Mouse (Mus musculus) cortical plate, adult 2 months (tissue): ENCODE data around the gene Cd160. TPM values are rescaled to one million over a fixed set of nuclear protein-coding genes. Genes with fewer than 3 reads are reported as not detected.

Experiments used
- H3K27ac ChIP-seq: fragments of 200-500 bp; 2 replicates; pipeline ENCODE4 v1.5.1; 2012; ENCODE audit warnings: low read length, control low read depth, inconsistent platforms; ENCODE audit not compliant: insufficient read depth
- H3K4me1 ChIP-seq: fragments of 200-500 bp; 2 replicates; pipeline ENCODE4 v1.6.1; 2011; ENCODE audit warnings: low read length; ENCODE audit not compliant: control insufficient read depth, insufficient read depth
- H3K4me3 ChIP-seq: fragments of 200-500 bp; 2 replicates; pipeline ENCODE4 v1.5.1; 2011; ENCODE audit warnings: mild to moderate bottlenecking, low read length, control low read depth; ENCODE audit not compliant: insufficient read depth
- CTCF ChIP-seq: fragments of 200-500 bp; IDR thresholded peaks from 2 replicates; pipeline ENCODE4 v1.5.1; 2011; ENCODE audit warnings: mild to moderate bottlenecking, control low read depth, low read length; ENCODE audit not compliant: insufficient read depth; ENCODE audit errors: extremely low read depth
- POLR2A ChIP-seq: fragments of 200-500 bp; IDR thresholded peaks from 2 replicates; pipeline ENCODE4 v1.6.1; 2011; ENCODE audit warnings: mild to moderate bottlenecking, low read length, control low read depth; ENCODE audit not compliant: insufficient read depth; ENCODE audit errors: extremely low read depth
- polyA plus RNA-seq: library from polyadenylated mRNA; depleted of rRNA; stranded (reverse); fragments of >200 nt; gene quantifications from 2 replicates; pipeline ENCODE4 v1.2.3, GENCODE M21; 2012; rRNA removed

Cd160 gene
- polyA plus RNA-seq: 0.06 TPM in 1 of 2 replicates, not detected in the other

DNA sequence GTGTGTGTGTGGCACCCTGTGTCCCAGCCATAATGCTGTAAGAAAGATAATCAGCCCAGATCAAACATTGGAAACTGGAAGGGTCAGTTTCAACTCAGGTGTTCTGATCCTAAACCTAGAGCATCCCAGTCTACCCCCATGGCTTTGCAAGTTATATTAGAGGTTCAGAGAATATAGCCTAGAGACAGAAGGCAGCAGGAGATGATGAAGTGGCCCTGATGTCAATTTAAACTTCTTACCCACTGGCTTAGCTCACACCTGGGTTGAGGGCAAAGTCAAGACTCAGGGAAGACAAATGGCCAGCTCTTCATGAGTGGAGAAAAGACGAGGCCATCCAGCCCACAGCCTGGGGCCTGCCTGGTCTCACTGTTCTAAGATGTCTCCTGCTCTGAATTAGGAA, at the start of gene Cd160, which contains the start of gene Pdzk1:
Cd160 (minus strand) TSS at position 368 of the 400 bp plus-strand sequence.
Pdzk1 (plus strand) TSS at position 301 of the 400 bp plus-strand sequence.
- TF ChIP-seq POLR2A: no peak
- no peak for TF ChIP-seq CTCF
- Histone ChIP-seq H3K4me3 (no peak within 1 kb of the TSS), H3K4me1 (no peaks in the 10 kb centered on the region), H3K27ac (no peak within 1 kb of the TSS)

DNA sequence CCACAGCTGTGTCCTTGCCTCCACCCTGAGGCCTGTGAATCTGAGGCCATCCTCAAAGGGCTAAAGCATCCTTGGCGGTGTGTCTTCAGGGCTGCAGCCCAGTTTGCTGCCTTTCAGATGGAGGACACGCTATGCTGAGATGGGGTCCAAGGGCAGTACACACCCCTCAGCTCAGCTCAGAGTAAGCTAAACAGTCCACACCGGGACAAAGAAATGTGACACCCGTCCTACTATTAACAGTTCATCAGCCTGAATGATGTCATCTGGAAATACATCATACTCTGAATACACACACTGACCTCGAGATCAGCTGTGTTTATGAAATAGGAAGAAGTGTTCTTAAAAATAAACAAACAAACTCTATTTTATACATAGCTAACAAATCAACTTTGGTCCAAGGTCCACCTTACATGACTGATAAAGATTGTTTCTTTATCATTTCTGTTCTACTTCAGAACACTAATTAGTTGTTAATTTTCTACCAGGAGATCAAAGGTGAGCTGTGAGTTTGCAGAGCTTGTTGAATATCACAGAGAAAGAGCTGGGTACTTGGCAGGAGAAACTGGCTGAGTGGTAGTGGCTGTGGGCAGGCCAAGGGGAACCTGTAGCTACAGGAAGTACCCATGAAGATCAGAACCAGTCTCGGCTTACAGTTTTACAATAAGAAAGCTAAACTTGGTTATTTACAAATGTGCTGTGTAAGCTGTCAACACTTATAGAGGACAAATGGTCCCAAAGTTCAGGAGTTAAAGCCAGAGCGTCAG, 45.8 kb upstream of the Cd160 start:
- TF ChIP-seq POLR2A (no peak), CTCF (no peak)
- Histone ChIP-seq H3K4me1 (no peaks in the 10 kb centered on the region; the same call in 1 of the 2 replicates), H3K27ac (no peak overlapping the region), H3K4me3 (no peak overlapping the region)

DNA sequence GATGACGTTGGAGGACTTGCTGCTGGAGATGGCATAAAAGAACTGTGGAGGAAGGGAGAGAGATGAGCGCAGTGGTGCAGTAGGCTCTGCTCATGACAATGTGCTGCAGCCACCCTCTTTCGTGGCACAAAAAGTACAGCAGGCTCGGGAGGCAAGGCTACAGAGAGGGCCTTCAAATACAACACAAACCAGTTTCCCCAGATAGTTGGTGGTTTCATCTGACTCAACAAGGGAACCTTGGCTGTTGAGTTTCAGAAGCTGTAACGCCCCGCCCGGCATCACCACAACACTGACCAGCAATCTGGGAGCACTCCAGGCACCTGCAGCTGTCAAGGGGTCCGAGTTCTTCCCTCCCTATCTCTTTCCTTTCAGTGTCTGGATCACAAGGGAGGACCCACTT, 43.4 kb upstream of the Cd160 start:
- Histone ChIP-seq H3K27ac (no peak overlapping the region), H3K4me1 (no peaks in the 10 kb centered on the region; the same call in 1 of the 2 replicates), H3K4me3 (no peak overlapping the region)
- TF ChIP-seq POLR2A (no peak), CTCF (no peak)

DNA sequence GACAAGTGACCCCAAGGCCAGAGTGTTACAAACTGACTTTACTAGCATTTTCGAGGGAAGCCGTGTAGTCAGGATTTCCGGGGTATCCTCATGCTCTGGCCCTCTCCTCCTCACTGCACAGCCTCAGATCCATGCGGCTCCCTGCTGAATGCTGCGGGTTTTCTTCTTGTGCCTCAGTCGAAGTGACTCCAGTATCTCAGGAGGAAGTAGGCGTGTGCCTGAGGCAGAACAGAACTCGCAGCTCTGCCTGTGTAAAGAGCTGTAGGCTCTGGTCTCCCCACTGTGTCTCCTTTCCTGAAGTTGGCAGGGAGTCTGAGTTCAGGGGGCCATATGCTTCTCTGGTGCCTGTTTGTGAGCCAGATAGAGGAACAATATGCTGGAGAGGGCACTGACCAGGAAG, 41.9 kb upstream of the Cd160 start:
- TF ChIP-seq CTCF (no peak), POLR2A (no peak)
- Histone ChIP-seq H3K27ac (no peak overlapping the region), H3K4me1 (no peaks in the 10 kb centered on the region; the same call in 1 of the 2 replicates), H3K4me3 (no peak overlapping the region)

DNA sequence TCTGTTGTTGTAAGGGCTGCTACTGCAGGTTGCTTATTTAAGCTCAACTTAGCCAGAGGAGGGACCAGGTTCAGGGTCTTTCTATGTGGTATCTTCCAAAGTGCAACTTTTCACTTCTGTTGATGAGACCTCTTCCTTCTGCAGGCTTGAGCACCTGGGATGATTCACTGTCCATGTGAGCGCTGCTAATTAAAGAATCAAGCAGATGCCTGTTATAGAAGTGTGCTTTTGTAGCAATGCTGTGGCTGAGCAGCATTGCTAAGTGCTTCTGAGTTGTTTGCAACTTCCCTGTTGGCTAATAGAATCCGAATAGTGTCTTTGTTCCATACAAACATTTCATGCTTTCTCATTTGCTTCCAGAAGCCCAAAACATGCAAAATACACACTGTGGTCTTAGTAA, 41.1 kb upstream of the Cd160 start:
- Histone ChIP-seq H3K4me3 (no peak overlapping the region), H3K27ac (no peak overlapping the region), H3K4me1 (no peaks in the 10 kb centered on the region; the same call in 1 of the 2 replicates)
- TF ChIP-seq POLR2A (no peak), CTCF (no peak)

DNA sequence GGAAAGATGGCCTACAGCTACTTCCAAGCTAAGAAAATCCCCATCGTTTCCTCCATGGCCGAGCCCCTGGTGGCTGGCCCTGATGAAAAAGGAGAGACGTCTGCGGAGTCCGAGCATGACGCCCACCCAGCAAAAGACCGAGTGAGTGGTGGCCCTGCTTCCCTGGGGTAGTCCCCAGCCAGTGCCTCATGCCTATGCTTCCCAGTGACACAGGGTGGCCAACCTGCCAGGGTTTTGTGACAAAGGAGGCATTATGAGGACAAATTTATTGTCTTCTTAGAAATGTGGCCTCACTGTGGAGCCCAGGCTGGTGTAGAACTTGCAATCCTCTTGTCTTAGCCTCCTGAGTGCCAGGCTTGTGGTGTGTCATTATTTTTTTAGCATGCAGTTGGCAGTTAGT, 39.9 kb upstream of the Cd160 start:
- TF ChIP-seq CTCF (no peak), POLR2A (no peak)
- H3K4me3 ChIP-seq: no peak overlapping the region
- no peak overlapping the region for H3K27ac ChIP-seq
- no peaks in the 10 kb centered on the region; the same call in 1 of the 2 replicates for H3K4me1 ChIP-seq

DNA sequence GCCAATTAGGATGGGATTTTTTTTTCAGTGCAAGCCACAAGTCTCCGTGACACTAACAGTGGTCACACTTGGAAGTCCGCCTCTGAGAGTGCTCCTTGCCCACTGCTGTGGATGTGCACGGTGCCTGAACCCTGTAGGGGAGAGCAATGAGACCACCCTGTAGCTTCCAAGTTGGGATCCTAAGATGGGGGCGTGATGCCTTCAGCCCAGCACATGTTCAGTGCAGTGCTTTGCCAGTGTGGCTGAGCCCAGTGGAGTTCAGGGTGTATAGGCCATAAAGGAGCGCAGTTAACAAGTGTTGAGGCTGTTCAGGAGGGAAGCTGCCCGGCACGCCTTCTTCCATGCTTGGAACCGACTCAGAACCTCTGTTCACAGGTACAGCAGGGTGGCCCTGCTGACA, 39.4 kb upstream of the Cd160 start:
- TF ChIP-seq CTCF: no peak
- TF ChIP-seq POLR2A: no peak
- H3K4me1 ChIP-seq: no peaks in the 10 kb centered on the region; the same call in 1 of the 2 replicates
- no peak overlapping the region for H3K27ac ChIP-seq
- H3K4me3 ChIP-seq: no peak overlapping the region

DNA sequence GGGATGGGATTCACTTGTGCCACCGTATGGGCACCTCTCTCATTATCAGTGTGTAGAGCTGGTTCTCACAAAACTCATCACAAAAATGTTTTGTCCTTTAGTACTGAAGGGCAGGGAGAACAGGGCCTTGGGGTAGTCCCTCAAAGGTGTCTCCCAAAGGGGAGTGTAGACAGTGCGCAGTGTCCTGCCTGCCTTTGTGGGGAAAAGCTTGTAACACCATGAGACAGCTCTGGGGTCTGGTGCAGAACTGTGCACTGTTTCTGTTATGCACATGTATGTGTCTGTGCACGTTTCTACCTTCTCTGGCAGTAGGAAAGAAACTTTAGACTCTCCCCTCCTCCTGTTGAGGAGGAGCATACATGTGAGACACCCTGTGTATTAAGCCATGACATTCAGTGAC, 38.7 kb upstream of the Cd160 start:
- TF ChIP-seq POLR2A: no peak
- TF ChIP-seq CTCF: no peak
- Histone ChIP-seq H3K27ac (no peak overlapping the region), H3K4me3 (no peak overlapping the region), H3K4me1 (no peaks in the 10 kb centered on the region; the same call in 1 of the 2 replicates)

DNA sequence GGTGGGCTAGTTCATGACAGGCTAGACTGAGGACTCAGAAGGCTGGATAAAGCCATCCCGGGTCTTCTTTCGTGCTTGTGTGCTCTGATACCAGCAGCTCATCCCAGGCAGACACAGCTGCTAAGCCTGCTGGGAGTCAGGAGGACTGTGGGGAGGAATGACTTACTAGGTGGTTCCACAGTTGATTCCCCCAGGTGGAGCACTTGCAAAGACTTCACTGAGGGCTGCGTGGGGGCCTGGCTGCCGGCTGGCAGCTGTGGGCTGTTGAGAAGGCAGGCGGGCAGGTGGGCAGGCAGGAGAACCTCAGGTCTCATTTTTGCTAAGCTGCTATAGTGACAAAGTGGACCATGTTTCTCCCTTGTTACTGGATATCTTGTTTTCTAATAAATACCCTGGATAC, 31.3 kb upstream of the Cd160 start:
- TF ChIP-seq POLR2A (no peak), CTCF (no peak)
- no peak overlapping the region for H3K4me3 ChIP-seq

DNA sequence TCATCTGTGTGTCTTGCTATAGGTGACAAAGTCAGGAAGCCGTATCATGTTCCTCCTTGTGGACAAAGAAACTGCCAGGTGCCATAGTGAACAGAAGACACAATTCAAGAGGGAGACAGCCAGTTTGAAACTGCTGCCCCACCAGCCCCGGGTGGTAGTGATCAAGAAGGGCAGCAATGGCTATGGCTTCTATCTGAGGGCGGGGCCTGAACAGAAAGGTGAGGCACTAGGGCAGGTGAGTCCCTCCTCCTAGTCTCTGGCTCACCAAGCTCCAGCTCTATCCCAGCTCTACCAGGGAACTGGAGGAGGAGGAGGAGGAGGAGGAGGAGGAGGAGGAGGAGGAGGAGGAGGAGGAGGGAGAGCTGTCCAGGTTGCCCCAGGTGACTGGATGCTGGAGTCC, 26.7 kb upstream of the Cd160 start:
- Histone ChIP-seq H3K4me3 (no peak overlapping the region), H3K4me1 (peaks cover 3% of the 10 kb centered on the region; the same call in 1 of the 2 replicates), H3K27ac (no peak overlapping the region)
- TF ChIP-seq POLR2A: no peak
- no peak for TF ChIP-seq CTCF

More for the DNA sequence above, 31.3 kb upstream of the Cd160 start:
- Histone ChIP-seq H3K27ac (no peak overlapping the region), H3K4me1 (peaks cover 3% of the 10 kb centered on the region; the same call in 1 of the 2 replicates)

DNA sequence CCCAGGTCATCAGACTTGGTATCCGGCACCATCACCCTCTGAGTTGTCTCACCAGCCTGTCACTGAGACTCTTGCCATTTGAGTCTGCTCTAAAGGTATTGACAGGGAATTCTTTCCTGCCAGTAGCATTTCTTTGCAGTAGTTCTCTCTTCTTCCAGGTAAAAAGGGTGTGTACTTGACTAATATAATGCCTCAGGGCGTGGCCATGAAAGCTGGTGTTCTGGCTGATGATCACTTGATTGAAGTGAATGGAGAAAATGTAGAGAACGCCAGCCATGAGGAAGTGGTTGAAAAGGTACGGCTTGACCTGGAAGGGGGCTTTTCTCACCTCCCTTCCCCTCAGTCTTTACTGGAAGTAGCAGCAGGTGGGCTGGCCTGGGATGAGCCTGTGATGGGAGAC, 25.2 kb upstream of the Cd160 start:
- Histone ChIP-seq H3K4me1 (no peaks in the 10 kb centered on the region), H3K4me3 (no peak overlapping the region), H3K27ac (no peak overlapping the region)
- TF ChIP-seq POLR2A (no peak), CTCF (no peak)
